Mouse (Mus musculus) Patski (cell line): Measurements from ENCODE around the gene Socs5. TPM values are rescaled to one million over a fixed set of nuclear protein-coding genes. Genes with fewer than 3 reads are reported as not detected.

Experiments used
- ATAC-seq: fragments of 100-300 bp; one replicate; pipeline ENCODE4 v1.8.0; 2021
- CTCF ChIA-PET: fragments of 350-600 bp; sonication (Branson Sonifier 250); formaldehyde crosslinking; loops from one replicate; lab custom pipeline; 2022; ENCODE audit warnings: inconsistent platforms; lab: Charles Lee
- POLR2A ChIA-PET: fragments of 350-600 bp; sonication (Branson Sonifier 250); formaldehyde crosslinking; loops from one replicate; lab custom pipeline; 2022; ENCODE audit warnings: antibody characterized with exemption, inconsistent platforms; lab: Charles Lee
- DNase-seq: peaks from one replicate; pipeline ENCODE4 v3.0.0-alpha.2; 2011; ENCODE audit warnings: low read depth, low spot score
- H3K27me3 ChIP-seq: fragments of 371-371 bp; one replicate; pipeline ENCODE4 v1.5.1; 2021
- CTCF ChIP-seq: fragments of 100-300 bp; IDR thresholded peaks from one replicate; pipeline ENCODE4 v1.5.1; 2021
- in situ Hi-C: fragments of 300-500 bp; cut with MboI; formaldehyde crosslinking; loops from 3 replicates; pipeline ENCODE4 v1.11.1; 2018; ENCODE audit warnings: low pct_unique_long_range_greater_than_20kb, mixed read lengths
- polyA plus RNA-seq: library from polyadenylated mRNA; unstranded; gene quantifications from one replicate; pipeline ENCODE4 v1.2.3, GENCODE M21; 2021

Socs5 gene
- polyA plus RNA-seq, 1 experiment from 2014 or later = 39.1 TPM

- POLR2A ChIA-PET = no interaction called here
- no peak for TF ChIP-seq CTCF
- no peaks in the 10 kb centered on the region for H3K27me3 ChIP-seq
- ATAC-seq (no peak), DNase-seq (no peak)
- in situ Hi-C loops = no loop called here
- CTCF ChIA-PET = interaction anchor here (1.1 kb wide), 1 partner anchor 9 kb away, joined by 5 read pairs; no protein-coding TSS in a partner anchor
Observed at GRCm38 (mm10) chr17:87157739-87158138, 50.3 kb downstream of the Socs5 start.

- in situ Hi-C loops = no loop called here
- H3K27me3 ChIP-seq = no peaks in the 10 kb centered on the region
- DNase-seq = no peak
- no peak for ATAC-seq
- no peak for TF ChIP-seq CTCF
- CTCF ChIA-PET = no interaction called here
- POLR2A ChIA-PET = no interaction called here
Observed at GRCm38 (mm10) chr17:87158597-87158996, 51.1 kb downstream of the Socs5 start.

- POLR2A ChIA-PET = no interaction called here
- TF ChIP-seq CTCF = no peak
- ATAC-seq (no peak), DNase-seq (no peak)
- CTCF ChIA-PET = no interaction called here
- no peaks in the 10 kb centered on the region for H3K27me3 ChIP-seq
- in situ Hi-C loops = no loop called here
Observed at GRCm38 (mm10) chr17:87160270-87160669, 52.8 kb downstream of the Socs5 start.

- TF ChIP-seq CTCF = no peak
- no peaks in the 10 kb centered on the region for H3K27me3 ChIP-seq
- ChIA-PET CTCF (interaction anchor here (0.8 to 1.1 kb wide), 2 partner anchors 11 to 12 kb away, joined by 3 read pairs; no protein-coding TSS in a partner anchor), POLR2A (no interaction called here)
- in situ Hi-C loops = no loop called here
- DNase-seq (no peak), ATAC-seq (no peak)
Observed at GRCm38 (mm10) chr17:87164312-87164922, 56.9 kb downstream of the Socs5 start.

GRCm38 (mm10) chr17:87167407-87167806 is 59.9 kb downstream of the Socs5 start:
- no peak for ATAC-seq
- ChIA-PET POLR2A (no interaction called here), CTCF (interaction anchor here (1.3 to 1.4 kb wide), 2 partner anchors 9 to 13 kb away, joined by 3 read pairs; no protein-coding TSS in a partner anchor)
- H3K27me3 ChIP-seq = no peaks in the 10 kb centered on the region
- no peak for DNase-seq
- TF ChIP-seq CTCF = no peak
- in situ Hi-C loops = loop anchor here (5.0 kb wide), 1 partner anchor 45 kb away; no protein-coding TSS in a partner anchor

- ChIA-PET CTCF (no interaction called here), POLR2A (interaction anchor here (1.0 kb wide), 1 partner anchor 80 kb away, joined by 3 read pairs; no protein-coding TSS in a partner anchor)
- in situ Hi-C loops = loop anchor here (5.0 kb wide), 1 partner anchor 47 kb away; no protein-coding TSS in a partner anchor
- ATAC-seq (no peak), DNase-seq (no peak)
- no peaks in the 10 kb centered on the region for H3K27me3 ChIP-seq
- TF ChIP-seq CTCF = no peak
Observed at GRCm38 (mm10) chr17:87169076-87169475, 61.6 kb downstream of the Socs5 start.

GRCm38 (mm10) chr17:87170364-87170763 is 62.9 kb downstream of the Socs5 start:
- TF ChIP-seq CTCF = no peak
- DNase-seq (peak; percentile 77), ATAC-seq (peak; percentile 81)
- in situ Hi-C loops = loop anchor here (5.0 kb wide), 2 partner anchors 37 to 62 kb away; no protein-coding TSS in a partner anchor
- CTCF ChIA-PET = interaction anchor here (1.5 kb wide), 1 partner anchor 18 kb away, joined by 3 read pairs; no protein-coding TSS in a partner anchor
- POLR2A ChIA-PET = no interaction called here
- H3K27me3 ChIP-seq = no peaks in the 10 kb centered on the region

- ATAC-seq (no peak), DNase-seq (no peak)
- POLR2A ChIA-PET = no interaction called here
- CTCF ChIA-PET = interaction anchor here (1.0 to 1.5 kb wide), 3 partner anchors 20 to 128 kb away, joined by 3 read pairs; no protein-coding TSS in a partner anchor
- in situ Hi-C loops = loop anchor here (5.0 kb wide), 2 partner anchors 35 to 60 kb away; no protein-coding TSS in a partner anchor
- no peaks in the 10 kb centered on the region for H3K27me3 ChIP-seq
- TF ChIP-seq CTCF = no peak
Observed at GRCm38 (mm10) chr17:87172031-87172430, 64.6 kb downstream of the Socs5 start.

- no peaks in the 10 kb centered on the region for H3K27me3 ChIP-seq
- POLR2A ChIA-PET = interaction anchor here (1.1 kb wide), 1 partner anchor 71 kb away, joined by 3 read pairs; no protein-coding TSS in a partner anchor
- no peak for TF ChIP-seq CTCF
- DNase-seq = no peak
- in situ Hi-C loops = loop anchor here (5.0 kb wide), 2 partner anchors 33 to 58 kb away; no protein-coding TSS in a partner anchor
- CTCF ChIA-PET = no interaction called here
- ATAC-seq = no peak
Observed at GRCm38 (mm10) chr17:87173966-87174365, 66.5 kb downstream of the Socs5 start.

GRCm38 (mm10) chr17:87174651-87175331 is 67.3 kb downstream of the Socs5 start:
- ATAC-seq = peak; percentile 78
- TF ChIP-seq CTCF = no peak
- ChIA-PET POLR2A (interaction anchor here (0.8 to 1.3 kb wide), 3 partner anchors 15 to 72 kb away, joined by 3 to 4 read pairs (median 3); no protein-coding TSS in a partner anchor), CTCF (interaction anchor here (1.2 to 1.8 kb wide), 3 partner anchors 29 to 58 kb away, joined by 3 to 7 read pairs (median 3); no protein-coding TSS in a partner anchor)
- DNase-seq = peak; percentile 58
- H3K27me3 ChIP-seq = no peaks in the 10 kb centered on the region
- in situ Hi-C loops = loop anchor here (5.0 kb wide), 2 partner anchors 33 to 58 kb away; no protein-coding TSS in a partner anchor
